Mouse (Mus musculus) heart, postnatal 14 days (tissue): Measurements from ENCODE around the gene Bfar. TPM values are rescaled to one million over a fixed set of nuclear protein-coding genes. Genes with fewer than 3 reads are reported as not detected.

Experiments
- total RNA-seq, 2 experiments: library from RNA; stranded (reverse); gene quantifications; 2 replicates each; pipeline ENCODE4 v1.2.3; 2021

Bfar gene
- total RNA-seq, 2 experiments from 2014 or later, result 43.0 to 48.4 TPM

Other genes starting within 250 kb of the Bfar start
- gene Parn, start 3.7 kb upstream of the Bfar start, total RNA-seq, result 10 to 100 TPM; 13.8 to 14.1 TPM
- 1 to 10 TPM; 2.5 to 3.8 TPM for gene 3110001I22Rik, start 71 bp downstream of the Bfar start, total RNA-seq
- gene Pla2g10, start 59.1 kb downstream of the Bfar start, total RNA-seq, result not detected
- gene Rrn3, start 108.8 kb downstream of the Bfar start, total RNA-seq, result 10 to 100 TPM; 35.5 to 36.8 TPM
- 10 to 100 TPM; 49.7 to 50.1 TPM for gene Ntan1, start 147.0 kb downstream of the Bfar start, total RNA-seq
- 10 to 100 TPM; 69.7 to 72.4 TPM for gene Pdxdc1, start 231.3 kb downstream of the Bfar start, total RNA-seq
- gene Mpv17l, start 231.3 kb downstream of the Bfar start, total RNA-seq, result under 1 TPM; 0.59 to 0.79 TPM